Mouse (Mus musculus) intestine, embryonic 14.5 days (tissue): ENCODE results near the gene Fa2h. TPM values are rescaled to one million over a fixed set of nuclear protein-coding genes. Genes with fewer than 3 reads are reported as not detected.

Source experiments
- ATAC-seq: fragments of 200-750 bp; cut with Nextera tagmentation; replicated peaks from 2 replicates; pipeline ENCODE4 v1.8.0; 2017; ENCODE audit warnings: low read depth, moderate number of reproducible peaks, moderate TSS enrichment, moderate library complexity; ENCODE audit not compliant: low FRiP score, low TSS enrichment
- DNase-seq: peaks from one replicate; pipeline ENCODE4 v3.0.0-alpha.2; 2018; ENCODE audit warnings: low spot score
- H3K27ac ChIP-seq: fragments of 300-500 bp; sonication (generic); 2 replicates; pipeline ENCODE4 v1.5.1; 2014; ENCODE audit warnings: low read depth, mild to moderate bottlenecking, control low read depth
- H3K27me3 ChIP-seq: fragments of 300-500 bp; sonication (generic); replicated peaks from 2 replicates; pipeline ENCODE4 v1.6.1; 2014; ENCODE audit warnings: low read length, control low read depth; ENCODE audit not compliant: control insufficient read depth, insufficient read depth
- H3K36me3 ChIP-seq: fragments of 300-500 bp; sonication (generic); 2 replicates; pipeline ENCODE4 v1.6.1; 2014; ENCODE audit warnings: low read length, control low read depth; ENCODE audit not compliant: control insufficient read depth, insufficient read depth
- H3K4me1 ChIP-seq: fragments of 300-500 bp; sonication (generic); replicated peaks from 2 replicates; pipeline ENCODE4 v1.6.1; 2014; ENCODE audit warnings: low read length, control low read depth, mixed read lengths; ENCODE audit not compliant: control insufficient read depth, insufficient read depth
- H3K4me2 ChIP-seq: fragments of 300-500 bp; sonication (generic); 2 replicates; pipeline ENCODE4 v1.6.1; 2014; ENCODE audit warnings: low read length
- H3K4me3 ChIP-seq: fragments of 300-500 bp; sonication (generic); 2 replicates; pipeline ENCODE4 v1.5.1; 2014; ENCODE audit warnings: low read depth, low read length, control low read depth, mixed read lengths
- H3K9ac ChIP-seq: fragments of 300-500 bp; sonication (generic); 2 replicates; pipeline ENCODE4 v1.6.1; 2014; ENCODE audit warnings: mild to moderate bottlenecking, low read length
- H3K9me3 ChIP-seq: fragments of 300-500 bp; sonication (generic); 2 replicates; pipeline ENCODE4 v1.6.1; 2016; ENCODE audit warnings: low read length, control low read depth; ENCODE audit not compliant: control insufficient read depth
- WGBS: fragments of 180-500 bp; shearing (Covaris S2); extraction: QIAGEN DNeasy Blood & Tissue Kit; methylation state at CpG from one replicate; pipeline ENCODE4 v1.1.7; 2014; 5-methylcytosine and 5-hydroxymethylcytosine counted together
- polyA plus RNA-seq: library from polyadenylated mRNA; unstranded; fragments of >200 nt; fragmentation: Nextera tagmentation; extraction: Ambion mirVana; gene quantifications from 2 replicates; pipeline ENCODE4 v1.2.1, GENCODE M21; 2014

Gene Fa2h
- polyA plus RNA-seq, 1 experiment from 2014 or later = 0.97 TPM

GRCm38 (mm10) chr8:111299821-111300568, 93.6 kb downstream of the Fa2h start, which contains the start of gene Rfwd3:
TSS of gene Rfwd3 (minus strand) at chr8:111300222.
- Histone ChIP-seq H3K27me3 (no peaks in the 10 kb centered on the region), H3K4me2 (peak within 1 kb of the TSS; percentile 69), H3K9ac (peak within 1 kb of the TSS; percentile 88), H3K4me3 (peak within 1 kb of the TSS; percentile 97), H3K4me1 (peaks cover 13% of the 10 kb centered on the region; the same call in 1 of the 2 replicates), H3K9me3 (no peaks in the 10 kb centered on the region), H3K27ac (peak within 1 kb of the TSS; percentile 87), H3K36me3 (peaks cover 18% of the 10 kb centered on the region)
- ATAC-seq (peak; percentile 99), DNase-seq (peak; percentile 93)
- WGBS = 0% methylated on average over 66 of the region's 67 CpGs

- Histone ChIP-seq H3K9me3 (no peaks in the 10 kb centered on the region), H3K36me3 (peaks cover 23% of the 10 kb centered on the region), H3K9ac (peak overlapping the region; percentile 88), H3K4me1 (peaks cover 13% of the 10 kb centered on the region; the same call in 1 of the 2 replicates), H3K4me2 (peak overlapping the region; percentile 69), H3K4me3 (peak overlapping the region; percentile 97), H3K27me3 (no peaks in the 10 kb centered on the region), H3K27ac (peak overlapping the region; percentile 87)
- 1% methylated on average over 28 of the region's 28 CpGs for WGBS
- DNase-seq = peak; percentile 89
- ATAC-seq = 0 out of 2 replicates have a peak, but pooled peaks have one; percentile 9
Observed at GRCm38 (mm10) chr8:111299363-111299820, 94.2 kb downstream of the Fa2h start.

- Histone ChIP-seq H3K4me2 (peak overlapping the region; percentile 69; the same call in 1 of the 2 replicates), H3K27me3 (no peaks in the 10 kb centered on the region), H3K4me3 (0 out of 2 replicates have a peak overlapping the region, but pooled peaks have one; percentile 97), H3K36me3 (peaks cover 37% of the 10 kb centered on the region), H3K9me3 (no peaks in the 10 kb centered on the region), H3K9ac (no peak overlapping the region), H3K27ac (no peak overlapping the region), H3K4me1 (peaks cover 13% of the 10 kb centered on the region; the same call in 1 of the 2 replicates)
- ATAC-seq = no peak
- 83% methylated on average over 1 of the region's 1 CpGs for WGBS
- DNase-seq = no peak
Observed at GRCm38 (mm10) chr8:111298011-111298410, 95.6 kb downstream of the Fa2h start.

Other genes with a start within 250 kb of the Fa2h start
- 90.0 and 91.8 TPM in 2 replicates for gene Glg1, start 134.6 kb downstream of the Fa2h start, polyA plus RNA-seq
- 61.0 and 66.5 TPM in 2 replicates for gene Rfwd3, start 93.6 kb downstream of the Fa2h start, polyA plus RNA-seq
- 1.5 and 1.7 TPM in 2 replicates for gene Mlkl, start 55.6 kb downstream of the Fa2h start, polyA plus RNA-seq
- gene Wdr59, start 128.3 kb upstream of the Fa2h start, polyA plus RNA-seq = 5.2 TPM in 2 replicates
- 27.0 and 34.2 TPM in 2 replicates for gene Znrf1, start 142.3 kb upstream of the Fa2h start, polyA plus RNA-seq
- gene Ldhd, start 236.6 kb upstream of the Fa2h start, polyA plus RNA-seq = 1.2 TPM in 2 replicates
- 20.5 and 24.2 TPM in 2 replicates for gene Zfp1, start 249.6 kb upstream of the Fa2h start, polyA plus RNA-seq